Mouse (Mus musculus) kidney, embryonic 14.5 days (tissue): ENCODE measurements at regions not wholly inside any gene's neighbourhood (a gene's known extent, or its start where the extent isn't known, plus 50 kb on each side); places are given as distances from the start of the nearest gene placed in this dataset.
A peak's percentile ranks its signal among the peaks of the same experiment; 100 is the strongest.

Experiments
- ATAC-seq: fragments of 200-750 bp; cut with Nextera tagmentation; 2 replicates; pipeline ENCODE4 v1.8.0; 2017; ENCODE audit warnings: moderate number of reproducible peaks, mild to moderate bottlenecking, moderate TSS enrichment, moderate library complexity; ENCODE audit not compliant: low FRiP score, low TSS enrichment
- H3K27ac ChIP-seq: fragments of 300-500 bp; sonication (generic); 2 replicates; pipeline ENCODE4 v1.5.1; 2014; ENCODE audit warnings: low read depth, mild to moderate bottlenecking, low read length, moderate library complexity, mixed read lengths
- H3K27me3 ChIP-seq: fragments of 300-500 bp; sonication (generic); 2 replicates; pipeline ENCODE4 v1.6.1; 2014; ENCODE audit warnings: mild to moderate bottlenecking, low read length; ENCODE audit not compliant: control insufficient read depth, insufficient read depth
- H3K36me3 ChIP-seq: fragments of 300-500 bp; sonication (generic); 2 replicates; pipeline ENCODE4 v1.6.1; 2014; ENCODE audit warnings: low read length, mixed read lengths; ENCODE audit not compliant: control insufficient read depth, insufficient read depth
- H3K4me1 ChIP-seq: fragments of 300-500 bp; sonication (generic); 2 replicates; pipeline ENCODE4 v1.6.1; 2014; ENCODE audit warnings: low read length, mixed read lengths; ENCODE audit not compliant: control insufficient read depth, insufficient read depth
- H3K4me2 ChIP-seq: fragments of 300-500 bp; sonication (generic); replicated peaks from 2 replicates; pipeline ENCODE4 v1.6.1; 2014; ENCODE audit warnings: low read depth, mild to moderate bottlenecking, low read length
- H3K4me3 ChIP-seq: fragments of 300-500 bp; sonication (generic); 2 replicates; pipeline ENCODE4 v1.5.1; 2014; ENCODE audit warnings: mild to moderate bottlenecking, low read length
- H3K9ac ChIP-seq: fragments of 300-500 bp; sonication (generic); 2 replicates; pipeline ENCODE4 v1.6.1; 2014; ENCODE audit warnings: low read depth, mild to moderate bottlenecking, low read length, moderate library complexity
- H3K9me3 ChIP-seq: fragments of 300-500 bp; sonication (generic); 2 replicates; pipeline ENCODE4 v1.6.1; 2016; ENCODE audit warnings: low read length; ENCODE audit not compliant: control insufficient read depth
- WGBS: fragments of 180-500 bp; shearing (Covaris S2); extraction: QIAGEN DNeasy Blood & Tissue Kit; methylation state at CpG from one replicate; pipeline ENCODE4 v1.1.7; 2014; 5-methylcytosine and 5-hydroxymethylcytosine counted together

DNA sequence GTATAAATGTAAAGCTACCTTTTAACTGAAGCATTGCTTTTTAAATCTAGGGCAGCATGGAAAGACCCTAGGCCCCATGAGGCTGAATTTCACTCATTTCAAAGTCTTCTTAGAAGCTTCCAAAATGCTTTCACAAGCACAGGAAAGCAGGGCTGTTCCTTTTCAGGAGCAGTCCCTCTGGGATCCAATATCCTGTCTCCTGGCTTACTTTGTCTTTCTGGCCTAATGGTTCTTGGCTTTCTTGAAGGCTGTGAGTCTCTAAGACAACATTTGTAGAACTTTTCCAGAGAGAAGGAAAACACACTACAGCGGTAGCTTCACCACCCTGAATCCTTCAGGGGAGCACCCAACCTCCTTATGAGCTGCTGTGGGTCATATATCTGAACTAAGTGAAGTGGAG is 157.2 kb upstream of the Klf4 start:
- H3K36me3 ChIP-seq, result no peaks in the 10 kb centered on the region
- no peak overlapping the region for H3K4me3 ChIP-seq
- no peaks in the 10 kb centered on the region for H3K4me1 ChIP-seq
- H3K27ac ChIP-seq, result no peak overlapping the region
- WGBS, result 68% methylated on average over 1 of the region's 1 CpGs
- ATAC-seq, result no peak
- no peaks in the 10 kb centered on the region for H3K9me3 ChIP-seq
- no peak overlapping the region for H3K4me2 ChIP-seq
- no peak overlapping the region for H3K9ac ChIP-seq
- H3K27me3 ChIP-seq, result no peaks in the 10 kb centered on the region

GRCm38 (mm10) chr4:55686771-55687170 is 154.5 kb upstream of the Klf4 start:
- Histone ChIP-seq H3K27me3 (no peaks in the 10 kb centered on the region), H3K4me2 (no peak overlapping the region), H3K4me1 (no peaks in the 10 kb centered on the region), H3K9ac (no peak overlapping the region), H3K4me3 (no peak overlapping the region), H3K36me3 (no peaks in the 10 kb centered on the region), H3K9me3 (no peaks in the 10 kb centered on the region), H3K27ac (no peak overlapping the region)
- 90% methylated on average over 3 of the region's 3 CpGs for WGBS
- ATAC-seq, result no peak

- ATAC-seq, result no peak
- no peak overlapping the region for H3K27ac ChIP-seq
- 54% methylated on average over 6 of the region's 6 CpGs for whole genome bisulfite sequencing
These were observed 140.0 kb upstream of the Klf4 start for GRCm38 (mm10) chr4:55672288-55672687.

GRCm38 (mm10) chr4:55670258-55670657 is 138.0 kb upstream of the Klf4 start:
- H3K4me1 ChIP-seq, result no peaks in the 10 kb centered on the region
- no peaks in the 10 kb centered on the region for H3K36me3 ChIP-seq
- ATAC-seq, result no peak
- WGBS, result 78% methylated on average over 4 of the region's 4 CpGs
- no peaks in the 10 kb centered on the region for H3K27me3 ChIP-seq
- no peak overlapping the region for H3K27ac ChIP-seq
- no peaks in the 10 kb centered on the region for H3K9me3 ChIP-seq
- no peak overlapping the region for H3K9ac ChIP-seq
- H3K4me2 ChIP-seq, result no peak overlapping the region
- no peak overlapping the region for H3K4me3 ChIP-seq

More at GRCm38 (mm10) chr4:55672288-55672687, 140.0 kb upstream of the Klf4 start:
- no peak overlapping the region for H3K4me2 ChIP-seq
- H3K27me3 ChIP-seq, result no peaks in the 10 kb centered on the region
- H3K4me3 ChIP-seq, result no peak overlapping the region
- H3K36me3 ChIP-seq, result no peaks in the 10 kb centered on the region
- no peaks in the 10 kb centered on the region for H3K4me1 ChIP-seq
- H3K9me3 ChIP-seq, result no peaks in the 10 kb centered on the region
- no peak overlapping the region for H3K9ac ChIP-seq

- Histone ChIP-seq H3K9ac (no peak overlapping the region), H3K4me1 (no peaks in the 10 kb centered on the region), H3K27ac (no peak overlapping the region), H3K4me2 (no peak overlapping the region), H3K27me3 (no peaks in the 10 kb centered on the region), H3K36me3 (no peaks in the 10 kb centered on the region), H3K9me3 (no peaks in the 10 kb centered on the region), H3K4me3 (no peak overlapping the region)
- no peak for ATAC-seq
- 86% methylated on average over 4 of the region's 4 CpGs for WGBS
These were observed 132.6 kb upstream of the Klf4 start for GRCm38 (mm10) chr4:55664822-55665221.

- Histone ChIP-seq H3K9ac (no peak overlapping the region), H3K4me2 (no peak overlapping the region), H3K36me3 (no peaks in the 10 kb centered on the region), H3K4me3 (no peak overlapping the region), H3K4me1 (no peaks in the 10 kb centered on the region), H3K27ac (no peak overlapping the region), H3K27me3 (no peaks in the 10 kb centered on the region), H3K9me3 (no peaks in the 10 kb centered on the region)
- peak; percentile 83 for ATAC-seq
- 17% methylated on average over 5 of the region's 5 CpGs for WGBS
These were observed 131.6 kb upstream of the Klf4 start for GRCm38 (mm10) chr4:55663856-55664255.

DNA sequence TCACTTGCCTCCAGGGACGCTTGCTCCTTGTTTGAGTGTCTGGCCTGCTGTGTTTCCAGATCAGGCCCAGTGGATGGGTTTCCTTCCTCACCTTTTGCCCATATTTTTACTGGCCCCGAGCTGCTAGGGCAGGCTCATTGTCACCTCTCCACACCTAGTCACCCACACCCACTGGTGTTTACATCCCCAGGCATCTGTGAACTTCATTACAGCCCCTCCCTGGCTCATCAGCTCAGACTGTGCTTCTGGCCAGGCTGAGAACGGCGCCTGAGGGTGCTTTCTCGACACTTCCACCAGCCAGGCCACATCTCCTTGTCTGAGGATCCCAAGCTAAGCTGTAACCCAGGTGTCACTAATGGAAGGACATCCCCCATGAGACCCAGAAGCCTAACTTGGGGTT is 129.8 kb upstream of the Klf4 start:
- H3K4me3 ChIP-seq, result no peak overlapping the region
- no peaks in the 10 kb centered on the region for H3K36me3 ChIP-seq
- H3K4me1 ChIP-seq, result no peaks in the 10 kb centered on the region
- H3K27me3 ChIP-seq, result no peaks in the 10 kb centered on the region
- WGBS, result 42% methylated on average over 5 of the region's 5 CpGs
- ATAC-seq, result no peak
- H3K9me3 ChIP-seq, result no peaks in the 10 kb centered on the region
- H3K9ac ChIP-seq, result no peak overlapping the region
- no peak overlapping the region for H3K27ac ChIP-seq
- H3K4me2 ChIP-seq, result no peak overlapping the region

DNA sequence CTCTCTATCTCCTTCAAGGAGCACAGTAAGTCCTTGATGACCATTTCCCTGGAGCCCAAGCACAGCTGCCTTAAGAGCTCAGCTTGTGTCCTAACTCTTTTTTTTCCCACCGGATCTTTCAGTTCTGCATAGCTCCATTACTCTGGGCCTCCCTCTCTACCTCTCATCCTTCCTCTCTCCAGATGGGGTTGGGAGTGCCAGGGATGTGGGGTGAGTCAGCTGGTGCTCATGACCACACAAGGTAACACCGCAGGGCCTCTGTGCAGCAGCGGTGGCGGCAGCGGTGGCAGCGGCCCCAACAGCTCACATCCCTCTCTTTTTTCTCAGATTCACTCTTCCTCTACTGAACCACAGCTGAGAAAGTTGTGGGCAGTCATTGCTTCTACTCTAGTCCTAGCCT is 126.6 kb upstream of the Klf4 start:
- no peak overlapping the region for H3K4me2 ChIP-seq
- WGBS, result 91% methylated on average over 6 of the region's 6 CpGs
- H3K27me3 ChIP-seq, result no peaks in the 10 kb centered on the region
- H3K36me3 ChIP-seq, result no peaks in the 10 kb centered on the region
- H3K9me3 ChIP-seq, result no peaks in the 10 kb centered on the region
- no peak overlapping the region for H3K27ac ChIP-seq
- H3K4me3 ChIP-seq, result no peak overlapping the region
- no peak for ATAC-seq
- no peaks in the 10 kb centered on the region for H3K4me1 ChIP-seq
- H3K9ac ChIP-seq, result no peak overlapping the region

DNA sequence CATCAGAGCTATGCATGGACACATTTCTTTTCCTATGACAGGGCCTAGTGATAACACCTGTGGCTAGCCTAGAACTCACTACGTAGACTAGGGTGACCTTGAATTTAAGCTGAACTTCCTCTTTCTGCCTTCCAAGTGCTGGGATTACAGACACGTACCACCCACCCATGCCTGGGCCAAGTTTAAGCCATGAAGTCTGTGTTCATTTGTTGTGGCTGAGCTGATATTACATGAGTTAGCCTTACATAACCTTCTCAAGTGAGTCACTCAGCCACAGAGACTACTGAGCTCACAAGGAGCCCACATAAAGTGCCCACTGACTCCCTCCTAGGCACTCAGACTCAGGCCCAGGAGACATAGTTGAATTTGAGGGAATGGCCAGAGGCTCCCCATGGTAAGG is 123.1 kb upstream of the Klf4 start:
- Histone ChIP-seq H3K9me3 (no peaks in the 10 kb centered on the region), H3K27me3 (0 out of 2 replicates have a peak, but pooled peaks cover 3% of the 10 kb centered on the region), H3K27ac (no peak overlapping the region), H3K9ac (no peak overlapping the region), H3K4me2 (no peak overlapping the region), H3K4me1 (peaks cover 6% of the 10 kb centered on the region; the same call in 1 of the 2 replicates), H3K4me3 (no peak overlapping the region), H3K36me3 (no peaks in the 10 kb centered on the region)
- 81% methylated on average over 2 of the region's 2 CpGs for WGBS
- ATAC-seq, result no peak

DNA sequence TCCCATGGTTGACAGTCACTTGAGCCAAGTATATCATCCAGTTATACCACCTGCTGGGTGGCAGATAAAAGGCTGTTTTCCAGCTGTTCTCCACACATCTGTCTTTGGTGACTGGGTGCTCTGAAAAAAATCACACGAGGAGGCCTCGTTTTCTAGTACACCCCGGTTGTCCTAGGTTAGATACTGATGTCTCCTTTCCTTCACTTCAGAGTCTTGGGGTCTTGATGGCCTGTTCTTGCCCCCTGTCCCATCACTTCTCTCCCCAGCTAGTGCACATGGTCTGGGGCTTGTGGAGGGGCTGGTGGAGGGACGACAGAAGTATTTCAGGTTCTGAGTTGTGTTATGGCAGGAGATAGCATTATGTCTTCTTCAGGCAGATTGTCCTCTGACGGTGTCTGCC is 120.4 kb upstream of the Klf4 start:
- WGBS, result 79% methylated on average over 5 of the region's 5 CpGs
- Histone ChIP-seq H3K4me1 (peaks cover 6% of the 10 kb centered on the region; the same call in 1 of the 2 replicates), H3K4me3 (no peak overlapping the region), H3K36me3 (no peaks in the 10 kb centered on the region), H3K4me2 (no peak overlapping the region), H3K9ac (no peak overlapping the region), H3K27ac (no peak overlapping the region), H3K27me3 (0 out of 2 replicates have a peak, but pooled peaks cover 3% of the 10 kb centered on the region), H3K9me3 (no peaks in the 10 kb centered on the region)
- no peak for ATAC-seq
